Mouse (Mus musculus) hindbrain, postnatal 0 days (tissue): ENCODE measurements around the gene Nos3. TPM values are rescaled to one million over a fixed set of nuclear protein-coding genes. Genes with fewer than 3 reads are reported as not detected.

Source experiments
- ATAC-seq: fragments of 200-750 bp; cut with Nextera tagmentation; 2 replicates; pipeline ENCODE4 v1.8.0; 2017; ENCODE audit warnings: mild to moderate bottlenecking, moderate TSS enrichment, moderate library complexity
- DNase-seq: peaks from one replicate; pipeline ENCODE4 v3.0.0-alpha.2; 2015; ENCODE audit warnings: low spot score
- H3K27ac ChIP-seq: fragments of 300-500 bp; sonication (generic); 2 replicates; pipeline ENCODE4 v1.5.1; 2014; ENCODE audit warnings: mild to moderate bottlenecking
- H3K27me3 ChIP-seq: fragments of 300-500 bp; sonication (generic); 2 replicates; pipeline ENCODE4 v1.6.1; 2014; ENCODE audit warnings: low read length, mixed read lengths; ENCODE audit not compliant: insufficient read depth
- H3K36me3 ChIP-seq: fragments of 300-500 bp; sonication (generic); 2 replicates; pipeline ENCODE4 v1.6.1; 2014; ENCODE audit warnings: low read length, mixed read lengths; ENCODE audit not compliant: insufficient read depth
- H3K4me1 ChIP-seq: fragments of 300-500 bp; sonication (generic); 2 replicates; pipeline ENCODE4 v1.6.1; 2014; ENCODE audit warnings: antibody characterized with exemption, low read length, mixed read lengths; ENCODE audit not compliant: insufficient read depth
- H3K4me2 ChIP-seq: fragments of 300-500 bp; sonication (generic); 2 replicates; pipeline ENCODE4 v1.6.1; 2014; ENCODE audit warnings: low read depth, mild to moderate bottlenecking, low read length, moderate library complexity, mixed read lengths
- H3K4me3 ChIP-seq: fragments of 300-500 bp; sonication (generic); 2 replicates; pipeline ENCODE4 v1.5.1; 2014; ENCODE audit warnings: low read length
- H3K9ac ChIP-seq: fragments of 300-500 bp; sonication (generic); replicated peaks from 2 replicates; pipeline ENCODE4 v1.6.1; 2014; ENCODE audit warnings: mild to moderate bottlenecking, low read length, moderate library complexity, mixed read lengths
- H3K9me3 ChIP-seq: fragments of 300-500 bp; sonication (generic); 2 replicates; pipeline ENCODE4 v1.6.1; 2016; ENCODE audit warnings: low read length, mixed read lengths
- CTCF ChIP-seq: IDR thresholded peaks from 2 replicates; pipeline ENCODE4 v1.5.1; 2016; ENCODE audit warnings: antibody characterized with exemption, control low read depth, low read depth
- WGBS: fragments of 180-500 bp; shearing (Covaris S2); extraction: QIAGEN DNeasy Blood & Tissue Kit; methylation state at CpG from one replicate; pipeline ENCODE4 v1.1.7; 2014; 5-methylcytosine and 5-hydroxymethylcytosine counted together
- polyA plus RNA-seq: library from polyadenylated mRNA; unstranded; fragments of >200 nt; fragmentation: Nextera tagmentation; extraction: Ambion mirVana; gene quantifications from 2 replicates; pipeline ENCODE4 v1.2.1, GENCODE M21; 2015
- total RNA-seq: library from RNA; depleted of rRNA; stranded (reverse); fragments of >200 nt; gene quantifications from 2 replicates; pipeline ENCODE4 v1.2.3, GENCODE M21; 2014; rRNA removed

Nos3 gene
- 8.7 and 13.3 TPM in 2 replicates for total RNA-seq
- polyA plus RNA-seq = 7.2 and 7.4 TPM in 2 replicates

- Histone ChIP-seq H3K36me3 (no peaks in the 10 kb centered on the region), H3K9ac (no peak within 1 kb of the TSS), H3K4me2 (0 out of 2 replicates have a peak within 1 kb of the TSS, but pooled peaks have one; percentile 10), H3K4me3 (0 out of 2 replicates have a peak within 1 kb of the TSS, but pooled peaks have one; percentile 7), H3K27me3 (no peaks in the 10 kb centered on the region), H3K27ac (no peak within 1 kb of the TSS), H3K9me3 (no peaks in the 10 kb centered on the region), H3K4me1 (no peaks in the 10 kb centered on the region)
- ATAC-seq (no peak), DNase-seq (no peak)
- 28% methylated on average over 12 of the region's 12 CpGs for WGBS
- TF ChIP-seq CTCF = no peak
Observed at GRCm38 (mm10) chr5:24364508-24364907, at the start of gene Nos3. Nos3 (plus strand) TSS chr5:24364810.

GRCm38 (mm10) chr5:24319776-24320466, 44.7 kb upstream of the Nos3 start:
- ATAC-seq = no peak
- no peaks in the 10 kb centered on the region for H3K9me3 ChIP-seq
- H3K27me3 ChIP-seq = no peaks in the 10 kb centered on the region
- no peaks in the 10 kb centered on the region for H3K4me1 ChIP-seq
- WGBS = 21% methylated on average over 13 of the region's 13 CpGs
- no peak for DNase-seq
- no peak overlapping the region for H3K4me2 ChIP-seq
- no peak overlapping the region for H3K9ac ChIP-seq
- peaks cover 8% of the 10 kb centered on the region; the same call in 1 of the 2 replicates for H3K36me3 ChIP-seq
- no peak overlapping the region for H3K4me3 ChIP-seq
- no peak overlapping the region for H3K27ac ChIP-seq
- TF ChIP-seq CTCF = no peak

DNA sequence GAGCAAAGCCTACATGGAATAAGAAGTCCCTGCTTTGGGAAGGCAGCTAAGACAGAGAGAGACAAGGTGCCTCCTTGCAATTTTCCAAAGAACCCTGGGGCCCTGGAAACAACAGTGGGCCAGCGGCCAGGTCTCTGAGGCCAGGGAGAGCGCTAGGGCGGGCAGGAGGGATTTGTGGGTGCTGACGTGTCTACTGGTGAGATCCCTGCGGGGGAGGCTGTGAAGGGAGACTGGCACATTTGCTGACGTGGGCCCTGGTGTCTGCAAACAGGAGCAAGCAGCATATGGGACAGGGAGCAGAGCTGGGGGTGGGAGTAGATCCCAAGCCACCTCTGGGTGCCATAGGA, 44.2 kb upstream of the Nos3 start:
- no peak overlapping the region for H3K27ac ChIP-seq
- H3K4me3 ChIP-seq = no peak overlapping the region
- no peaks in the 10 kb centered on the region for H3K9me3 ChIP-seq
- H3K4me2 ChIP-seq = no peak overlapping the region
- TF ChIP-seq CTCF = no peak
- WGBS = 29% methylated on average over 6 of the region's 6 CpGs
- ATAC-seq = no peak
- peaks cover 11% of the 10 kb centered on the region; the same call in 1 of the 2 replicates for H3K36me3 ChIP-seq
- no peak for DNase-seq
- no peaks in the 10 kb centered on the region for H3K27me3 ChIP-seq
- H3K4me1 ChIP-seq = no peaks in the 10 kb centered on the region
- no peak overlapping the region for H3K9ac ChIP-seq

DNA sequence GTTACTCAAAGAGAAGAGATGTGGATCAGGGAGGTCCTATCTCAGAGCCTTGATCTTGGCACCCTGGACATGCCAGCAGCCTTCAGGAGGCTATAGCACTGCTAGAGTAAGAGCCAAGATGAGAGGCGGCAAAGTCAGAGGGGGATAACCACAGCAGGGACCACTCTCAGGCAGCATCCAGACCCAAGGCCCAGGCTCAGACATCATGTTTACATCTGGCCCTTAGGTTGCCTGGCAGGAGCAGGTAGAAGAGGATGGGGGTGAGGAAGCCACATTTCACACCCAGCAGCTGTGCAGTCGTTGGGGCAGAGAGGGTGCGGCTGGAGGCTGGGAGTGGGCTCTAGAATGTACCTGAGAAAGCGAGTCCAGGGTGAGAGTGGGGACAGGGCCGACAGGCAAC, 43.7 kb upstream of the Nos3 start:
- no peaks in the 10 kb centered on the region for H3K4me1 ChIP-seq
- no peak for ATAC-seq
- no peak for DNase-seq
- no peak overlapping the region for H3K27ac ChIP-seq
- no peak for TF ChIP-seq CTCF
- H3K9ac ChIP-seq = no peak overlapping the region
- peaks cover 12% of the 10 kb centered on the region; the same call in 1 of the 2 replicates for H3K36me3 ChIP-seq
- H3K27me3 ChIP-seq = no peaks in the 10 kb centered on the region
- WGBS = 55% methylated on average over 5 of the region's 5 CpGs
- H3K4me2 ChIP-seq = no peak overlapping the region
- no peak overlapping the region for H3K4me3 ChIP-seq
- H3K9me3 ChIP-seq = no peaks in the 10 kb centered on the region

DNA sequence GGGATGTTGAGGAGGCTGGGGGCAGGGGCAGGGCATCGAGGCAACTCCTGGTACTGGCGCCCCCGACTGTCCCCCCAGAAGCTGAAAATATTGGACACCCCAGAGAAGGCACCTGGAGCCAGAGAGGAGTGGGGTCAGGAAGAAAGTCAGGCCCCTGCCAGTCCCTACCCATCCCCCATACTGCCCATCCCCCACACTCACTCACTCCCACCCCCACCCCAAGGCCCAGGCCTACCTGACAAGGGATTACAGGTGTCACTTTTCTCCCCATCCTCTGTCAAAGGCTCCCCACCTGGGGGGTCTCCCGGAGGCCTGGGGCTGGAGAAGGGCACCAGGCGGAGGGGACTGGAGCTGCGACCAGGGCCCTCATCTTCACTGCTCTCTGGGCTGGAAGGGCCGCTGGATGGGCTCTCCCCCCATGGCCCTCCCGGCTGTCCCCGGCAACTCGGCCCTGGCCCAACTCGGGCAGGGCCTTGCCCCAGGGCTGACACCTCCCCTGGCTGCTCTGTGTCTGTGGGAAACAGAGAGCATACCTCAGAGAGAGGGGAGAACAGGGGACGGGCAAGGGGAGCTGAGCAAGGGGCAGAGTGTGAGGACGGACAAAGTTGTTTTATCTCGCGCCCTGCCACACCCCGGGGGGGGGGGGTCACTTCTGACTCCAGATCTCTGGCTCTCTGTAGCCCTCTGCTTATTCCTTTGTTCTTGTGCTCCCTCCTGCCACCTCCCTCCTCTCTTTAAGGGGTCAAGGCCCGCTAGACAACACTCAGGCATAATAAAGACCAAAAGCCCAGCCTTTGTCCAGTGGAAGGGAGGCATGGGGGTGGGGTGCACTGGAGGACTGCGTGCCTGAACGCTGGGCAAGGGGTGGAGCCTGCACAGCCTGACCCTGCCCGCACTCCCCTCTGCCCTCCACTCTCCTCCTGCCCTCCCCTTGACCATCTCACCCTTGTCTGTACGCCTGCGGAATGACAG, 42.6 kb upstream of the Nos3 start:
- no peak for DNase-seq
- Histone ChIP-seq H3K27me3 (no peaks in the 10 kb centered on the region), H3K4me1 (no peaks in the 10 kb centered on the region), H3K36me3 (peaks cover 16% of the 10 kb centered on the region; the same call in 1 of the 2 replicates), H3K4me3 (no peak overlapping the region), H3K4me2 (no peak overlapping the region), H3K27ac (no peak overlapping the region), H3K9me3 (no peaks in the 10 kb centered on the region), H3K9ac (no peak overlapping the region)
- 18% methylated on average over 20 of the region's 22 CpGs for WGBS
- peak; percentile 24; the same call in 1 of the 2 replicates for ATAC-seq
- no peak for TF ChIP-seq CTCF

- peaks cover 19% of the 10 kb centered on the region for H3K4me1 ChIP-seq
- no peak overlapping the region for H3K4me2 ChIP-seq
- peaks cover 16% of the 10 kb centered on the region; the same call in 1 of the 2 replicates for H3K36me3 ChIP-seq
- no peak for DNase-seq
- H3K27me3 ChIP-seq = no peaks in the 10 kb centered on the region
- H3K4me3 ChIP-seq = no peak overlapping the region
- H3K9me3 ChIP-seq = no peaks in the 10 kb centered on the region
- TF ChIP-seq CTCF = no peak
- H3K27ac ChIP-seq = no peak overlapping the region
- 58% methylated on average over 14 of the region's 14 CpGs for WGBS
- no peak overlapping the region for H3K9ac ChIP-seq
- no peak for ATAC-seq
Observed at GRCm38 (mm10) chr5:24325251-24325650, 39.4 kb upstream of the Nos3 start.
